Mouse (Mus musculus): ENCODE data around the gene Olfr1082.
"Not testable (repeated sequence)": the region's sequence is repeated elsewhere in the genome, so short reads cannot be mapped to it uniquely, and the experiment has no call there.

Olfr1082 gene

DNA sequence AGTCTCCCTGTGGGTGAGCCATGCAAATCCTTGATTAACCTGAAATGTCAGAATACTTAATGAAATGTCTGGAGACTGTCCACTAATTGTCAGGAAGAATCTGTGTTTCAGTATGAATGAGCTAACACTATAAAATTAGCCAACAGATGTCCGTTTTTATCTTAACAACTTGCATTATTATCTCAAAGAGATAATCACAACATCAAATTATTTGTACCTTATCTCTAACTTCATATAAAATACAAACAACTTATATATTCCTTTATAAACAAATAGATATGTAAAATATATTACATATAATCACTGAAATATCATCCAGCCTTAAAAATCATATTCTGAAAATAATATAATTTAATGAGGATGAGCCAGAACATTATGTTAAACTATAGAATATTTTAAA, at the start of gene Olfr1082:
Gene Olfr1082, minus strand, starts transcription at position 101 of the 400 bp plus-strand sequence.
- not testable (repeated sequence) for ATAC-seq (ENCODE audit: low TSS enrichment)

DNA sequence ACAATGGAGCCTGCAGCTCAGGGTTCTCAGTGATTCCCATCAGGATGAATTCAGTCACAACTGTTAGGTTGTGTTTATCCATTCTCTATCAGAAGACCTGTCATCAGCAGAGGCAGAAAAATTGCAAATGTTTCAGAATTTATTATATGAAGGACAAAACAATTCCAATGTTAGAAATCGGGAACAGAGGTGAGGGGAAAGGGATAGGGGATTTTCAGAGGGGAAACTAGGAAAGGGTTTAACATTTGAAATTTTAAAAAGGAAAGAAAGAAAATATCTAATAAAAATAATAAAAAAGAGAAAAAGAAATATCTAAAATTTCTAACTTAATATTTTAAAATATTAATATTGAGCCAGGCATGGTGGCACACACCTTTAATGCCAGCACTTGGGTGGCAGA, 40.9 kb upstream of the Olfr1082 start, which contains the start of gene Olfr1084:
Gene Olfr1084, minus strand, starts transcription at position 101 of the 400 bp plus-strand sequence.
- ATAC-seq (ENCODE audit: low TSS enrichment) = not testable (repeated sequence)

DNA sequence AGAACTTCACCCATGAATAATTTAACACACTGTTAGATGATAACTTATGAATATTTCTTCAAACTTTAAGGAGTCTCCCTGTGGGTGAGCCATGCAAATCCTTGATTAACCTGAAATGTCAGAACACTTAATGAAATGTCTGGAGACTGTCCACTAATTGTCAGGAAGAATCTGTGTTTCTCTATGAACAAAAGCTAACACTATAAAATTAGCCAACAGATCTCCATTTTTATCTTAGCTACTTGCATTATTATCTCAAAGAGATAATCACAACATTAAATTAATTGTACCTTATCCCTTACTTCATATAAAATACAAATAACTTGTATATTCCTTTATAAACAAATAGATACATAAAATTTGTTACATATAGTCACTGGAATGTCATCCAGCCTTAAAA, 40.6 kb downstream of the Olfr1082 start, which contains the start of gene Olfr1080:
Gene Olfr1080, minus strand, starts transcription at position 101 of the 400 bp plus-strand sequence.
- not testable (repeated sequence) for ATAC-seq (ENCODE audit: low TSS enrichment)

Data from frontal cortex, adult (tissue).